Mouse (Mus musculus) liver, embryonic 14.5 days (tissue): Measurements from ENCODE around the gene Ascc3.

ENCODE experiments used
- CTCF ChIP-seq: IDR thresholded peaks from 2 replicates; pipeline ENCODE4 v1.5.1; 2016; ENCODE audit warnings: antibody characterized with exemption, low read depth, control low read depth
- EP300 ChIP-seq: IDR thresholded peaks from 2 replicates; pipeline ENCODE4 v1.6.1; 2016; ENCODE audit warnings: antibody characterized with exemption, low read depth

DNA sequence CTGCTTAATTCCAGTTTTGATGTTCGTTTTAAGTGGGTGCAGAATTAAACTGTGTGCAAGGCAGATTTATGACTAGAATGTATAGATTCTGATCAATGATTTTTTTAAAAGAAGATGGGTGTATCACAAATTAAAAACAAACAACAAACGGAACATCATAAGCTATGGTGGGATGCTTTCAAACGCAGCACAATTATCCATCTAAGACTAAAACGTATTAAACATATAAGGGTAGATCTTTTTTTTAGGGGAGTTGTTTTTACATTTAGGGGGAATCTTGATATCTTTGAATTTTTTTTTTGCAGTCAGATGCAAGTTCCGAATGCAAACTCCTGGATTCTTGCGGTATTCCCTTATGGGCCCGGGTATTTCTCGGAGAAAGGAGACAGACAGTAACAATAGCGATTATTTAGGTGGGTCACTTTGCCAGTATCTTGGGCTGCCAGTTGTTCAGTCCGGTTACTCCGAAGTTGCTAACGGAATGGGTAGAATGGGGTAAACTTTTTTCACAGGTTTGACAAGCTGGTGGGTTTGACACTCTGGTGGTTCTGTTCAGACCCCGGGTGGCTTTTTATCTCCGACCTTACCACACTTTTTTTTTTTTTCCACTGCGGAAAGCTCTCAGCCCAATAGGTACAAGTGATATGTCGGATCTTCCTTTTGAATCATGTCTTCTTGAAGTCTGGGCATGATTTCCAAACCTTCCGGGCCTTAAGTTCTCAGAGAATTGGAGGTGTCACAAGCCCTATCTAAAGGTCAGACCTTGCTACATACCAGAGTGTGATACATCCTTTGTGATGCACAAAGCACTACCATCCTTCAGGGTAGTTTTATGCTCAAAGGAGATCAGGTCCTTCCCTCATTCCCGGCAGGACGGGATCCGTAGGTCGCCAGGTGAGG, 307.6 kb downstream of the Ascc3 start:
- TF ChIP-seq CTCF: no peak
- TF ChIP-seq EP300: no peak
